Mouse (Mus musculus) brain, embryonic 14.5 days (tissue): ENCODE results near the gene Lfng.

Experiments
- CTCF ChIP-seq: fragments of 200-500 bp; IDR thresholded peaks from 2 replicates; pipeline ENCODE4 v1.5.1; 2012; ENCODE audit warnings: inconsistent platforms, mild to moderate bottlenecking, moderate library complexity, borderline replicate concordance; ENCODE audit not compliant: insufficient read depth, insufficient read length; ENCODE audit errors: extremely low read depth
- POLR2A ChIP-seq: fragments of 200-500 bp; IDR thresholded peaks from 2 replicates; pipeline ENCODE4 v1.6.1; 2012; ENCODE audit warnings: mild to moderate bottlenecking, inconsistent platforms, borderline replicate concordance; ENCODE audit not compliant: poor library complexity, insufficient read depth, insufficient read length, severe bottlenecking; ENCODE audit errors: extremely low read depth

- no peak for TF ChIP-seq POLR2A
- TF ChIP-seq CTCF: no peak
Measured at GRCm38 (mm10) chr5:140569032-140569595, 38.0 kb upstream of the Lfng start.
